Mouse (Mus musculus) heart, adult 2 months (tissue): ENCODE measurements at regions not wholly inside any gene's neighbourhood (a gene's known extent, or its start where the extent isn't known, plus 50 kb on each side); places are given as distances from the start of the nearest gene placed in this dataset.

Experiments used
- DNase-seq, 2 experiments: peaks; one replicate each; pipeline ENCODE4 v3.0.0; 2021
- H3K27ac ChIP-seq: fragments of 200-600 bp; 2 replicates; pipeline ENCODE4 v1.8.1; 2022
- H3K27me3 ChIP-seq: fragments of 200-500 bp; 2 replicates; pipeline ENCODE4 v1.6.1; 2012; ENCODE audit warnings: mild to moderate bottlenecking, low read length, inconsistent platforms, mixed read lengths; ENCODE audit not compliant: control insufficient read depth, insufficient read depth
- H3K36me3 ChIP-seq: fragments of 200-500 bp; 2 replicates; pipeline ENCODE4 v1.6.1; 2012; ENCODE audit warnings: low read length, inconsistent platforms; ENCODE audit not compliant: control insufficient read depth, insufficient read depth
- H3K4me1 ChIP-seq: fragments of 200-500 bp; 2 replicates; pipeline ENCODE4 v1.6.1; 2011; ENCODE audit warnings: low read length; ENCODE audit not compliant: control insufficient read depth, insufficient read depth
- H3K4me3 ChIP-seq: fragments of 200-600 bp; 2 replicates; pipeline ENCODE4 v1.8.1; 2022
- H3K79me2 ChIP-seq: fragments of 200-500 bp; replicated peaks from 2 replicates; pipeline ENCODE4 v1.6.1; 2012; ENCODE audit warnings: mild to moderate bottlenecking, inconsistent platforms, low read length, moderate library complexity, mixed read lengths; ENCODE audit not compliant: control insufficient read depth, insufficient read depth
- H3K9ac ChIP-seq: fragments of 200-500 bp; 2 replicates; pipeline ENCODE4 v1.6.1; 2012; ENCODE audit warnings: low read depth, mild to moderate bottlenecking, control low read depth, inconsistent platforms, low read length, mixed read lengths
- CTCF ChIP-seq: fragments of 200-600 bp; IDR thresholded peaks from 2 replicates; pipeline ENCODE4 v1.8.1; 2022; ENCODE audit warnings: antibody characterized with exemption, mild to moderate bottlenecking, moderate library complexity
- EP300 ChIP-seq: fragments of 200-500 bp; IDR thresholded peaks from 2 replicates; pipeline ENCODE4 v1.6.1; 2011; ENCODE audit warnings: low read depth, low read length, control low read depth; ENCODE audit not compliant: insufficient read depth
- POLR2A ChIP-seq: fragments of 200-500 bp; IDR thresholded peaks from 2 replicates; pipeline ENCODE4 v1.6.1; 2011; ENCODE audit warnings: mild to moderate bottlenecking, low read depth, low read length, control low read depth; ENCODE audit not compliant: insufficient read depth
- WGBS: fragments of 180-500 bp; shearing (Covaris S2); methylation state at CpG from one replicate; pipeline ENCODE4 v1.1.7; 2018; 5-methylcytosine and 5-hydroxymethylcytosine counted together
- intact Hi-C: fragments of 180-260 bp; cut with DNase I; formaldehyde crosslinking; loops from one replicate; pipeline ENCODE4 v1.15.1; 2025

- 78% methylated on average over 2 of the region's 2 CpGs for WGBS
- H3K9ac ChIP-seq = no peak overlapping the region
- H3K27ac ChIP-seq = no peak overlapping the region
Measured at GRCm38 (mm10) chr10:11938164-11938563, 595.0 kb downstream of the Epm2a start.

GRCm38 (mm10) chr10:11942772-11943171 is 599.6 kb downstream of the Epm2a start:
- H3K79me2 ChIP-seq = no peaks in the 10 kb centered on the region
- 80% methylated on average over 2 of the region's 2 CpGs for WGBS

More at GRCm38 (mm10) chr10:11938164-11938563, 595.0 kb downstream of the Epm2a start:
- Histone ChIP-seq H3K36me3 (no peaks in the 10 kb centered on the region), H3K79me2 (no peaks in the 10 kb centered on the region), H3K4me3 (no peak overlapping the region), H3K27me3 (no peaks in the 10 kb centered on the region), H3K4me1 (no peaks in the 10 kb centered on the region)
- TF ChIP-seq POLR2A (no peak), EP300 (no peak), CTCF (no peak)
- intact Hi-C loops = no loop called here
- DNase-seq = no peak

DNA sequence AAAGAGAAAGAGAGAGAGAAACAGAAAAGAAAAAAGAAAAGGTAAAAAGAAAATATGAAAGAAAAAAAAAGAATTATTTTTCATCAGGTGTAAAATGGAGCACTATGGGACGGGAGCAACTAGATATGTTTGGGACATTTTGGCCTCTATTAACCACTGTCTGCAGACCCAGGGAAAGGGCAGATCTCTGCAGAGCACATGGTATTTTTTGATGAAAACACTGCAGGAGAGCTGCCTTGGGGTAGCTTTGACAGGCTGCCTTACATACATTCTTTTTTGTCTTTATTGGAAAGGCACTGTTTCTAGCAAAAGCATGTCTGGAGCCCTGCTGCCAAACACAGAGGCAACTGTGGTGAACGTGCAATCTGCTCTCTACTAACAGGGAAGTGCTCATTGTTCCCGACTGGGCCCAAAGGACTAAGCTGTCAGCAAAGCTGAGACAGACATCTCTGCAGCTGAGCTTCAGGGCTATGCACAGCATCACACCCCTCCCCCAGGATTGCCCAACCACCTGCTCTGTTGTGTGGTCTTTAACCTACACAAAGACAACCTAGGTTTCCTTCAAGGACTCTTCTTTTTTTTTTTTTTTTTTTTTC is 617.2 kb downstream of the Epm2a start:
- Histone ChIP-seq H3K27me3 (no peaks in the 10 kb centered on the region; the same call in 1 of the 2 replicates), H3K4me3 (no peak overlapping the region), H3K4me1 (no peaks in the 10 kb centered on the region), H3K36me3 (no peaks in the 10 kb centered on the region), H3K79me2 (no peaks in the 10 kb centered on the region), H3K9ac (no peak overlapping the region), H3K27ac (no peak overlapping the region)
- intact Hi-C loops = no loop called here
- 43% methylated on average over 3 of the region's 3 CpGs for WGBS
- TF ChIP-seq POLR2A (no peak), CTCF (no peak), EP300 (no peak)
- DNase-seq = no peak

More at GRCm38 (mm10) chr10:11942772-11943171, 599.6 kb downstream of the Epm2a start:
- DNase-seq = no peak
- intact Hi-C loops = no loop called here
- H3K4me1 ChIP-seq = no peaks in the 10 kb centered on the region
- no peak overlapping the region for H3K4me3 ChIP-seq
- no peak for TF ChIP-seq CTCF
- no peak for TF ChIP-seq POLR2A
- TF ChIP-seq EP300 = no peak
- no peaks in the 10 kb centered on the region for H3K27me3 ChIP-seq
- no peak overlapping the region for H3K27ac ChIP-seq
- no peaks in the 10 kb centered on the region for H3K36me3 ChIP-seq
- H3K9ac ChIP-seq = no peak overlapping the region

GRCm38 (mm10) chr10:12004966-12005365 is 661.8 kb downstream of the Epm2a start:
- TF ChIP-seq POLR2A (no peak), CTCF (no peak), EP300 (no peak)
- no peaks in the 10 kb centered on the region for H3K36me3 ChIP-seq
- H3K9ac ChIP-seq = no peak overlapping the region
- H3K4me1 ChIP-seq = no peaks in the 10 kb centered on the region
- H3K79me2 ChIP-seq = no peaks in the 10 kb centered on the region
- intact Hi-C loops = loop anchor here (10.0 kb wide), 1 partner anchor 210 kb away; no protein-coding TSS in a partner anchor
- H3K4me3 ChIP-seq = no peak overlapping the region
- 58% methylated on average over 3 of the region's 3 CpGs for WGBS
- no peak for DNase-seq
- no peaks in the 10 kb centered on the region for H3K27me3 ChIP-seq
- H3K27ac ChIP-seq = no peak overlapping the region

DNA sequence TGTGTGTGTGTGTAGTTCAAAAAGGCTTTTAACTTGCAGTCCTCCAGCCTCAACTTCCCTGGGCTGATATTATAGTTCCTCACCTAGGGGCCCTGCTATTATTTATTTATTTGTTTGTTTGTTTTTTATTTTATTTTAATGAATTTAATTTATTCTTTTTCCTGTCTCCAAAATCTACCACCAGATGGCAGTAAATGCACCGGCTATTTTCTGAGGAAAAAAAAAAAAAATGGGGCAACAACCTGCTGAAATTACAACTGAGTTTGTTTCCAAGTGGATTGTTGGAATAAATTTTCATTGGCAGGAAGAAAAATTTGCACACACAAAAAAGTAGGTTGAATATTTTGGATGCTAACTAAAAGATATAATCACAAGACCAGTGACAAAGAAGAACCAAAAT is 662.7 kb downstream of the Epm2a start:
- no peaks in the 10 kb centered on the region for H3K4me1 ChIP-seq
- intact Hi-C loops = loop anchor here (2.0 to 10.0 kb wide), 3 partner anchors 209 to 609 kb away; no protein-coding TSS in a partner anchor
- no peaks in the 10 kb centered on the region for H3K36me3 ChIP-seq
- no peak overlapping the region for H3K4me3 ChIP-seq
- H3K27me3 ChIP-seq = no peaks in the 10 kb centered on the region
- H3K9ac ChIP-seq = no peak overlapping the region
- no peak overlapping the region for H3K27ac ChIP-seq
- peak; percentile 56 for TF ChIP-seq CTCF
- no peak for TF ChIP-seq POLR2A
- TF ChIP-seq EP300 = no peak
- WGBS = 40% methylated on average over 1 of the region's 1 CpGs
- DNase-seq = no peak
- no peaks in the 10 kb centered on the region for H3K79me2 ChIP-seq

GRCm38 (mm10) chr10:12017286-12017685 is 674.1 kb downstream of the Epm2a start:
- H3K4me3 ChIP-seq = no peak overlapping the region
- intact Hi-C loops = no loop called here
- H3K79me2 ChIP-seq = no peaks in the 10 kb centered on the region
- no peak overlapping the region for H3K27ac ChIP-seq
- DNase-seq = no peak
- H3K9ac ChIP-seq = no peak overlapping the region
- H3K36me3 ChIP-seq = no peaks in the 10 kb centered on the region
- TF ChIP-seq POLR2A (no peak), EP300 (no peak), CTCF (no peak)
- H3K4me1 ChIP-seq = no peaks in the 10 kb centered on the region
- H3K27me3 ChIP-seq = no peaks in the 10 kb centered on the region
- 72% methylated on average over 2 of the region's 2 CpGs for whole genome bisulfite sequencing
